Mouse (Mus musculus): ENCODE measurements around the gene Tfpi. TPM values are rescaled to one million over a fixed set of nuclear protein-coding genes. Genes with fewer than 3 reads are reported as not detected.

Tfpi gene
- 63.1 and 66.3 TPM in 2 replicates for polyA plus RNA-seq (2014; fragmentation: Nextera tagmentation; extraction: Ambion mirVana)

DNA sequence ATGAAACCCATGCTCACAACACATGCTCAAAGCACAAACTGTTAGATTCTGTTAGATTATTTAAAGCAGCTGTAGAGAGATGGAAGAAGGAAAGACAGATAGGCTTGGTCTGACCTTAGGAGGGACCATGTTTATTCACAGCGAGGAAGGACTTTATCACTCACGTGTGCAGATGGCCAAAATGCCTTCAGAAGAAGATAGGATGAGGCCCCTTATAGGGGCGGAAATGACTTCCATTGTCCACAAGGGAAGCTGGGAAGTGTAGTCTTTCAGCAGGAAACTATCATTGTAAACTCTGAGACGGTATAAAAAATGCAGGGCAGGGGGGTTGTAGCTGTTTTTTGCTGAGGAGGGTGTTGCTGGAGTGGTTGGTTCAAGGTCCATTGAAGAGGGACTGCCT is at the start of gene Tfpi:
Tfpi (minus strand) TSS at position 199 of the 400 bp plus-strand sequence.
- Histone ChIP-seq H3K27ac (ENCODE audit: low read depth) (peak within 1 kb of the TSS; percentile 83), H3K27me3 (ENCODE audit: insufficient read depth, low read length) (no peaks in the 10 kb centered on the region), H3K9me3 (ENCODE audit: low read depth, low read length) (no peaks in the 10 kb centered on the region), H3K9ac (peak within 1 kb of the TSS; percentile 54), H3K4me3 (ENCODE audit: low read depth, low read length) (peak within 1 kb of the TSS; percentile 42), H3K36me3 (ENCODE audit: insufficient read depth) (peaks cover 6% of the 10 kb centered on the region; the same call in 1 of the 2 replicates), H3K4me2 (peak within 1 kb of the TSS; percentile 71), H3K4me1 (ENCODE audit: insufficient read depth) (0 out of 2 replicates have a peak, but pooled peaks cover 3% of the 10 kb centered on the region)
- DNase-seq (peak; percentile 88), ATAC-seq (ENCODE audit: insufficient read depth) (peak; percentile 85)
- whole genome bisulfite sequencing, result 16% methylated on average over 4 of the region's 4 CpGs
- no peak; the same call in 1 of the 2 replicates for TF ChIP-seq CTCF (IDR thresholded peaks at IDR 0.05; ENCODE audit: low read depth)

DNA sequence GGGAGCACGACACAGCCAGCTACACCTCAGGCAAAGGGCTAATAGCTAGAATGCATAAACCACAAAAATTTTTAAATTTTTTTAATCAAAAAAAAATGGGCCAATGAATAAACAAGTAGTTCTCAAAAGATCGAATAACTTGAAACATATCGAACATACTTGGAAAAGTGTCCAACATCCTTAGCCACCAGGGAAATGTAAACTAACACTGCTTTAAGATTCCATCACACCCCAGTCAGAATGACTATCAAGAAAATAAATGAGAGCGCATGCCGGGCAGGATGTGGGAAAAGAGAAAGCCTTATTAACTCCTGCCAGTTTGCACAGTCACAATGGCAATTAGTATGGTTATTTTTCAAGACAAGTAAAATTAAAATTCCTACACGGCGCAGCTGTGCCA is 49.6 kb upstream of the Tfpi start:
- no peak for ATAC-seq (ENCODE audit: insufficient read depth)
- peaks cover 16% of the 10 kb centered on the region for H3K4me1 ChIP-seq (ENCODE audit: insufficient read depth)
- TF ChIP-seq CTCF (IDR thresholded peaks at IDR 0.05; ENCODE audit: low read depth), result no peak
- no peaks in the 10 kb centered on the region for H3K9me3 ChIP-seq (ENCODE audit: low read depth, low read length)
- H3K4me2 ChIP-seq, result 0 out of 2 replicates have a peak overlapping the region, but pooled peaks have one; percentile 10
- peak; percentile 46 for DNase-seq
- no peaks in the 10 kb centered on the region for H3K36me3 ChIP-seq (ENCODE audit: insufficient read depth)
- no peak overlapping the region for H3K9ac ChIP-seq
- no peak overlapping the region for H3K4me3 ChIP-seq (ENCODE audit: low read depth, low read length)
- 37% methylated on average over 7 of the region's 7 CpGs for WGBS
- no peaks in the 10 kb centered on the region for H3K27me3 ChIP-seq (ENCODE audit: insufficient read depth, low read length)
- no peak overlapping the region for H3K27ac ChIP-seq (ENCODE audit: low read depth)

DNA sequence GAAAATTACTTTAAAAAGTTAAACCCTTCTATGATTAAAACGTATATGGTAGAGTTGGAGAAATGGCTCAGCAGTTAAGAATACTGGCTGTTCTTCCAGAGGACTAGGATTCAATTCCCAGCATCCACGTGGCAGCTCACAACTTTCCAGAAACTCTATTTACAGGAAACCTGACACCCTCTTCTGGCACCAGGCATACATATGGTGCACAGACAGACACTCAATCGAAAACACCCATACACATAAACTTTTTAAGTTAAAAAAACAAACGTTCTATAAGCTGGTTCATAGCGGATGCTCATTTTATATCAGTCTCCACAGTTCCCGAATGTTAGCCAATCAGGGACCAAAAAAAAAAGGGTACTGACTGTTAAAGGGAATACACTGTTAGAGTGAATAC is 49.2 kb upstream of the Tfpi start:
- no peak overlapping the region for H3K9ac ChIP-seq
- peak; percentile 26; the same call in 1 of the 2 replicates for ATAC-seq (ENCODE audit: insufficient read depth)
- H3K27me3 ChIP-seq (ENCODE audit: insufficient read depth, low read length), result no peaks in the 10 kb centered on the region
- DNase-seq, result peak; percentile 52
- H3K36me3 ChIP-seq (ENCODE audit: insufficient read depth), result no peaks in the 10 kb centered on the region
- no peak overlapping the region for H3K27ac ChIP-seq (ENCODE audit: low read depth)
- TF ChIP-seq CTCF (IDR thresholded peaks at IDR 0.05; ENCODE audit: low read depth), result no peak
- no peak overlapping the region for H3K4me3 ChIP-seq (ENCODE audit: low read depth, low read length)
- no peaks in the 10 kb centered on the region for H3K9me3 ChIP-seq (ENCODE audit: low read depth, low read length)
- H3K4me1 ChIP-seq (ENCODE audit: insufficient read depth), result peaks cover 16% of the 10 kb centered on the region
- WGBS, result 32% methylated on average over 6 of the region's 6 CpGs
- H3K4me2 ChIP-seq, result 0 out of 2 replicates have a peak overlapping the region, but pooled peaks have one; percentile 10

DNA sequence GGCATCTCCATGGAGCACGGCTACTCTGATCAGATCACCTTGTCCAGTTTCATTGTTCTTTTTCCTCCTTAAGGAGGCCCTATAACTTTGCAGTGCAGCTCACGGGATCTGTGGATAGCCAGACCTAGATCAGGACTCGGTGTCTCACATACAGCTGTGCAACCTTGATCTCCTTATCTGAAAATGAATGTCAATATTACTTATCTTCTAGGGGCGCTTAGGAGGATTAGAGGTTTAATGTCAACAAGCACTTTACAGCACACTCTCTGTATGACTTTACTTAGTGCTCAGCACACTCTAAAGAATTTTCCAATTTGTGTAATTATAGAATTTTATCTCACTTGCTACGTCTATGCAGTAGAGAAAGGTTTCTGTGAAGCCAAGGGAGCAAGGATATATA is 48.5 kb upstream of the Tfpi start:
- 41% methylated on average over 5 of the region's 5 CpGs for WGBS
- Histone ChIP-seq H3K9ac (no peak overlapping the region), H3K36me3 (ENCODE audit: insufficient read depth) (no peaks in the 10 kb centered on the region), H3K27ac (ENCODE audit: low read depth) (no peak overlapping the region), H3K27me3 (ENCODE audit: insufficient read depth, low read length) (no peaks in the 10 kb centered on the region), H3K9me3 (ENCODE audit: low read depth, low read length) (no peaks in the 10 kb centered on the region), H3K4me2 (no peak overlapping the region), H3K4me1 (ENCODE audit: insufficient read depth) (peaks cover 16% of the 10 kb centered on the region), H3K4me3 (ENCODE audit: low read depth, low read length) (no peak overlapping the region)
- no peak for DNase-seq
- ATAC-seq (ENCODE audit: insufficient read depth), result peak; percentile 41; the same call in 1 of the 2 replicates
- TF ChIP-seq CTCF (IDR thresholded peaks at IDR 0.05; ENCODE audit: low read depth), result no peak

DNA sequence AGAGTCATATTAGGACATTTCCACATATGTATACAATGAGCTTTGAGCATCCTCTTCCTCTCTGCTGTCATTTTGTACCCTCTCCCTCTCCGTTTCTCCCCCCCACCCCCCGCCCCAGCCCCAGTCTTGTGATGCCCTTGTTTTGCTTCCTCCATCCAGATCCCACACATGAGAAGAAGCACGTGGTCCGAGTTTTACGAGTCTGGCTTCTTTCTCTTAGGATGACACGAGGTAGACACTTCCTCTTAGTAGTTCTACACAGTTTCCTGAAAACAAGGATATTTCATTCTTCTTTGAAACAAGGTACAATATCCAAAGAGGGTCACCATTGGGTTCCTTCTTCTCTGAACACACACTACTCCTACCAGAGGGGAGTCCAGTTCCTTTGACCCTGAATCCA is 47.4 kb upstream of the Tfpi start:
- TF ChIP-seq CTCF (IDR thresholded peaks at IDR 0.05; ENCODE audit: low read depth), result no peak
- WGBS, result 73% methylated on average over 6 of the region's 6 CpGs
- H3K27ac ChIP-seq (ENCODE audit: low read depth), result no peak overlapping the region
- peaks cover 12% of the 10 kb centered on the region for H3K4me1 ChIP-seq (ENCODE audit: insufficient read depth)
- no peak overlapping the region for H3K4me3 ChIP-seq (ENCODE audit: low read depth, low read length)
- no peaks in the 10 kb centered on the region for H3K9me3 ChIP-seq (ENCODE audit: low read depth, low read length)
- H3K27me3 ChIP-seq (ENCODE audit: insufficient read depth, low read length), result no peaks in the 10 kb centered on the region
- H3K9ac ChIP-seq, result no peak overlapping the region
- ATAC-seq (ENCODE audit: insufficient read depth) (no peak), DNase-seq (no peak)
- no peak overlapping the region for H3K4me2 ChIP-seq
- no peaks in the 10 kb centered on the region for H3K36me3 ChIP-seq (ENCODE audit: insufficient read depth)

DNA sequence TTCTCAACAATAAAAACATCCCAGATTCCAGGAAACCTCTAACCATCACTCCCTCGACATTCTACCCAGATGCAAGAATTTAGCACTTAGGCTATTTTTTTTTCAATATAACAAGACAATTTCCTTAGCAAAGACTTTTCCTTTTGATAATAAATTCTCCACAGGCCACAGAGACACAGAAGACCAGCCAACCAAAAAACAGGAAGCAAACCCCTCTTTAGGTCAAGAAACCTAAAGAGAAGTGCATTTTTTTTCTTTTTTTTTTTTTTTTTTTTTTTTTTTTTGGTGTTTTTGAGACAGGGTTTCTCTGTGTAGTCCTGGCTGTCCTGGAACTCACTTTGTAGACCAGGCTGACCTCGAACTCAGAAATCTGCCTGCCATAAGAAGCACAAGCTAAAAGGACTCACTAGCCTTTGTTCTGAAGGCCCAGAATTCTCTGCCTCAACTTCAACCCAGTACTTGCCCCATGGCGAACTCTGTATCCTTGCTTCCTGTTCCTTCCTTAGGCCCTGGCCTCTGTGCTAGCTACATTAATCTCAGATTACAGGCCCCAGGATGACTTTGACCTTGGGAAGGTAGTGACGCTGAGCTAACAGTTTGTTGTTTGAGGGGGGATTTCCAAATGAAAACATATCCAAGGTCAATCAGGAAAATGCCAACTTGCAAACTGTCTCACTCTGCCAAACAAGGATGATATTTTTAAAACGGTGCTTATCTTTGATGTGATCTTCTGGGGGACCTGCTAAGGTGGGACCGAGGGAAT is 46.7 kb upstream of the Tfpi start:
- WGBS, result 59% methylated on average over 6 of the region's 6 CpGs
- no peaks in the 10 kb centered on the region for H3K9me3 ChIP-seq (ENCODE audit: low read depth, low read length)
- no peak overlapping the region for H3K4me2 ChIP-seq
- no peaks in the 10 kb centered on the region for H3K36me3 ChIP-seq (ENCODE audit: insufficient read depth)
- no peaks in the 10 kb centered on the region for H3K27me3 ChIP-seq (ENCODE audit: insufficient read depth, low read length)
- no peak overlapping the region for H3K4me3 ChIP-seq (ENCODE audit: low read depth, low read length)
- no peak overlapping the region for H3K9ac ChIP-seq
- no peak for TF ChIP-seq CTCF (IDR thresholded peaks at IDR 0.05; ENCODE audit: low read depth)
- ATAC-seq (ENCODE audit: insufficient read depth), result no peak
- H3K27ac ChIP-seq (ENCODE audit: low read depth), result no peak overlapping the region
- no peak for DNase-seq
- H3K4me1 ChIP-seq (ENCODE audit: insufficient read depth), result peaks cover 6% of the 10 kb centered on the region

DNA sequence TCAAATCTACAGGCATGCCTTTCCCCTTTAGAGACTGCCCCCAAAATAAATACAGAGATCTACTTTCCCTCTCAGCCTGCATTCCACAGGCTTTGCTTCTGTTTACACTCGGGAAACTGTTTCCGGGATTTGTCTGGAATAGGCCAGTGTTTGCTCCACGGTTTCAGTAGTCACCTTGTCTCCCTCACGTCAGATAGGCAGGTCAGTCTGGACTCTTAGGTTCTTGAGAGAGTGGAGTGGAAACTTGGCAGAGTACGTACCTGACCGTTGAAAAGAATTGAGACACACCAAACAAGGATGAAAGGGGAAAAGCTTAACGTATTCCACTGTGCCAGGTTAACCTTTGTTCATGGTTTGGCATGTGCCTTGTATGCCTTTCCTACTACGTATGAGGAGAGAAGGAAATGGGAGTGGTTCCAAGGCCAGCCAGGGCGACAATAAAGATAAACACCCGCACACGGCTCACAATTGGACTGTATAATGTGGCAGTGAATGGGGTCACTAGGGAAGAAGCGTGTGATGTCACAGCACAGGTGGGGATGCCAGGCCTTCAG is 43.0 kb upstream of the Tfpi start:
- Histone ChIP-seq H3K36me3 (ENCODE audit: insufficient read depth) (no peaks in the 10 kb centered on the region), H3K9me3 (ENCODE audit: low read depth, low read length) (no peaks in the 10 kb centered on the region), H3K27me3 (ENCODE audit: insufficient read depth, low read length) (no peaks in the 10 kb centered on the region), H3K9ac (peak overlapping the region; percentile 17; the same call in 1 of the 2 replicates), H3K4me2 (peak overlapping the region; percentile 42), H3K4me3 (ENCODE audit: low read depth, low read length) (no peak overlapping the region), H3K27ac (ENCODE audit: low read depth) (peak overlapping the region; percentile 90), H3K4me1 (ENCODE audit: insufficient read depth) (no peaks in the 10 kb centered on the region; the same call in 1 of the 2 replicates)
- WGBS, result 23% methylated on average over 12 of the region's 12 CpGs
- no peak for TF ChIP-seq CTCF (IDR thresholded peaks at IDR 0.05; ENCODE audit: low read depth)
- DNase-seq (peak; percentile 81), ATAC-seq (ENCODE audit: insufficient read depth) (peak; percentile 92)
